ENCODE assay signal across 1 mouse cellular context in genomic region chr7:141123517-141123856, GRCm38 (mm10).
TF ChIP-seq lines count a peak whose summit lies in the region.

No protein-coding gene starts in this region.

TF ChIP-seq in CH12.LX, 34 proteins besides CTCF, POLR2A, EP300 and RAD21 (continued from another document):
- TF ChIP-seq MAFK (IDR thresholded peaks at IDR 0.05; ENCODE audit: insufficient replicate concordance, low read length) (no peak), MEF2A (IDR thresholded peaks at IDR 0.05; ENCODE audit: borderline replicate concordance, low read depth, low read length) (no peak), JUN (IDR thresholded peaks at IDR 0.05; ENCODE audit: insufficient read depth, low read depth, low read length) (no peak), CHD2 (IDR thresholded peaks at IDR 0.05; ENCODE audit: low read length) (no peak), IRF4 (IDR thresholded peaks at IDR 0.05; ENCODE audit: low read depth, low read length) (no peak), POLR2AphosphoS2 (IDR thresholded peaks at IDR 0.05; ENCODE audit: low read depth, low read length) (no peak), KAT2A (IDR thresholded peaks at IDR 0.05; ENCODE audit: insufficient replicate concordance, low read length) (no peak), GABPA (IDR thresholded peaks at IDR 0.05; ENCODE audit: insufficient replicate concordance, low read depth, low read length) (no peak), MAX (IDR thresholded peaks at IDR 0.05; ENCODE audit: low read length) (no peak), SMC3 (IDR thresholded peaks at IDR 0.05; ENCODE audit: low read depth, low read length) (no peak), USF2 (conservative IDR thresholded peaks at IDR 0.05; ENCODE audit: low read depth, low read length) (no peak), TCF12 (IDR thresholded peaks at IDR 0.05; ENCODE audit: low read depth, low read length) (no peak), USF1 (IDR thresholded peaks at IDR 0.05; ENCODE audit: low read depth, low read length) (no peak), TBP (conservative IDR thresholded peaks at IDR 0.05; ENCODE audit: low read depth, low read length) (no peak), RCOR1 (conservative IDR thresholded peaks at IDR 0.05; ENCODE audit: low read depth, low read length) (no peak)
TF ChIP-seq in CH12.LX: peak in this region for 0.
